Mouse (Mus musculus): ENCODE measurements around the gene Crip1.

Gene Crip1

DNA sequence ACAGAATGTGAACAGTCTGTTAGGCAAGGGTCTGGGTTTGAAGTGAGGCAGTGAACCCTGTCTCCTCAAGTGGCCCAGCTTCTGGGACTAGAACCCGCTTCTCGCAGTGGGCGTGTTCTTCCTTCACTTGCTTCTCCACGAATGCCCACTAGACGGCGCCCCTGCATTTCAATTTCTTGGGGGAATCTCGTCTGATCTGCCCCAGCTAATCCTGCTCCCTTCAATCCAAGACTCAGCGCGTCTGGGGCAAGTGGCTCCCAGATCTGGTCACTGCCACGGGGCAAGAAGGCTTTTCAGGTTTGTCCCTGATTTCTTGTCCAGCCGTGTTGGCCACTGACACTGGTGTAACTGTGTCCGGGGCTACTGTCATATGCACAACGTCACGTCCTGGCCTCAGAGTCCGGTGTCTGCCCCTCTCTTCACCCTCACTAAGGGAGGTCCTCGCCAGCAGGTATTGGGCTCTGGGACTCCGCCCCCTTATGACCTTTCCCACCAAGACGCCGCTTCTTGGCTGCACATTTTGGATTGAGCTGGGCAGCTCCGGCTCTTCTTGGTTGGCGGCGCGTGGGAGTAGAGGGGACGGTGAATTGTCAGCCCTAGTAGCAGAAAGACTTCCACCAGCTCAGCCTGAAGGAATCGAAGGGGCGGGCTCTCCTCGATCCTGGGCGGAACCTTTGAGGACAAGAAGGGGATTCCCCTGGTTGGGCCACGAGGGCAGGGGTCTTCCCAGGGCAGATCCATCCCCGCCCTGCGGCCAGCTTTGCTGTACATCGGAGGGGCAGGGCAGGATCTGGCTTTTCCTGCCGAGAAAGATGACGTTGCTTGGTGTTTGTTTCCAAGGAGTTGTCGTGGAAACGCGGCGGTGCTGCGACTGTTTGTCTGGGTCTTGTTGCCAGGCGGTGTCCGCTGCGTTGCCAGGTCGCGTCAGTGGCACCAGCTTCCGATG lies at the start of gene Crip1:
Crip1 (plus strand) TSS at position 205 of the 946 bp plus-strand sequence.
- DNase-seq (ENCODE audit: low spot score) = peak; percentile 73

DNA sequence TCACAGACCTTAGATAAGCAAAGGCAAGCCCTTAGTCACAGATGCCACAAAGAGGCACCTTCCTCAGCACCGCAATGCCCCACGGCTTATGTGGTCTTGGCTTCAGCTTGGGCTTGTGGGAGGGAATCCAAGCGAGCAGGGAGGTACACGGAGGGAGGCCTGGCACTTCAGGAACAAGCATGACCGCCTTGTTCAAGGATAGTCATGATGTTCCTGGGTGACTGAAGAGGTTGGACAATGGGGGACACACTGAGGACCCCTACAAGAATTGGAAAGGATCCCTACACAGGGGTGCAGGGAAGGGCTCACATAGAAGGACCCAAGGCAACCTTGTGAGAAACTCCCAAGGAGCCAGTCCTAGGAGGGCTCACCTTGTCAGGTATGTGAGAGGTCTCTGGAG lies 49.1 kb upstream of the Crip1 start:
- DNase-seq (ENCODE audit: low spot score) = no peak

- no peak for DNase-seq (ENCODE audit: low spot score)
These were observed 48.3 kb upstream of the Crip1 start, which contains the start of gene Mta1 for GRCm38 (mm10) chr12:113097749-113098281. Gene Mta1 (plus strand): TSS chr12:113098278.

DNA sequence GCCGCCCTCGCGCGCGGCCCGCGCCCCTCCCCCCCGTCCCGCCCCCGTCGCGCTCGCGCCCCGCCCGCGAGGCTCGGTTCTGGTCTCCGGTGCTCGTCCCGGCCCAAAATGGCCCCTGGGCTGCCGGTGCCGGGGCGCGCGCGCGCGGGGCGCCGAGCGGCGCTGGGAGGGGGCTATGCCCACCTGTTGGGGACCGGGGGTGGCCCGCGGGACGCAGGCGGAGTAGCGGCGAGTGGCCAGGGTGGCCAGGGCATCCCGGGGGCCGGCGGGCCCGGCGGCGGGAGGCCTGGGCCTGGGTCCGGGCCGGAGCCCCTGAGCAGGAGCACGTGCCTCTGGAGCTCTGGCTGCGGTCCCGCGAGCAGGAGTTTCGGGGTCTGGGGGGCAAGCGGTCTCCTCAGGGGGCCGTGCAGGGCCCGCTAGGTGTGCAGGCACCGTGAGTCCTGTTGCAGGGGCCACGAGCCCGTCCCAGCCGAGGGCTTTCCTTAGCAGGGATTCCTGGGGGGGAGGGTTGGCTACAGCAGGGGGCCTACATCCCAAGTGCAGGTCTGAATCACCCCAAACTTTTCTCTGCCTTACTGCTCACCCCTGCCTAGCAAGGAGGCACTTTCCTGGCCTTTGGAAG lies 47.5 kb upstream of the Crip1 start:
- DNase-seq (ENCODE audit: low spot score) = no peak

DNA sequence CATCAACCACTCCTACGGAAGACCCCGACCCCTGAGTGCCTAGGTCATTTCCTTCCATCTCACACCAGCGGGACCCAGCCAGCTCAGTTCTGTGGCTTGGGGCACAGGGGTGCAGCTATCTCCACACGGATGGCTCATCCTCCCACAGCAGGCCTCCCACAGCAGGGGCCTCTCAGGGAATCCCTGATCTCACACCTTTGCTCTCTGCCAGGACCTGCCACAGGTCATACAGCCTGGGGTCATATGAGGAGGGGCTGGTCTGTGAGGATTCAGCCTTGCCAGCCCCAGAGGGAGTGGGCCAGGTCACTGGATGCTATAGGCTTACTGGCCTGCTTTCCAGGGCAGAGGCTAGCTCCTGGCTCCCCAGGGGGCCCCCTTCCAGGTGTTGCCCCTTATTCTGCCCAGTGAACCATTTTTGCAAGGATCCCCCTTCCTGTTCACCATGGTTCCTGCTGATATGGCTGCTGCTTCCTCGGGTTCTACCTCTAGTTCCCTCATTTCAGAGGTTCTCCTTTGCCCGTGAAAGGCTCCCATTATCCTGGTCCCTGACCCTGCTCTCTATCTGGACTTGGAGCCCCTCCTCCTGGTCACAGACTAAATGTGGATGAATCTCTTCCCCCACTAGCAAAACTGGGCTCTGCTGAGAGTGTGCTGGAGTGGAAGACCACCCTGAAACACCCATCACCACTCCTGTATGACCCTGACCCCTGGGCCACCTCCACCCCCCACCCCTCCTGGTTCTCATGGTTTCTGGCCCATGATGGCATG lies 46.5 kb upstream of the Crip1 start:
- no peak for DNase-seq (ENCODE audit: low spot score)

- DNase-seq (ENCODE audit: low spot score) = no peak
These were observed 45.6 kb upstream of the Crip1 start for GRCm38 (mm10) chr12:113100448-113101076.

DNA sequence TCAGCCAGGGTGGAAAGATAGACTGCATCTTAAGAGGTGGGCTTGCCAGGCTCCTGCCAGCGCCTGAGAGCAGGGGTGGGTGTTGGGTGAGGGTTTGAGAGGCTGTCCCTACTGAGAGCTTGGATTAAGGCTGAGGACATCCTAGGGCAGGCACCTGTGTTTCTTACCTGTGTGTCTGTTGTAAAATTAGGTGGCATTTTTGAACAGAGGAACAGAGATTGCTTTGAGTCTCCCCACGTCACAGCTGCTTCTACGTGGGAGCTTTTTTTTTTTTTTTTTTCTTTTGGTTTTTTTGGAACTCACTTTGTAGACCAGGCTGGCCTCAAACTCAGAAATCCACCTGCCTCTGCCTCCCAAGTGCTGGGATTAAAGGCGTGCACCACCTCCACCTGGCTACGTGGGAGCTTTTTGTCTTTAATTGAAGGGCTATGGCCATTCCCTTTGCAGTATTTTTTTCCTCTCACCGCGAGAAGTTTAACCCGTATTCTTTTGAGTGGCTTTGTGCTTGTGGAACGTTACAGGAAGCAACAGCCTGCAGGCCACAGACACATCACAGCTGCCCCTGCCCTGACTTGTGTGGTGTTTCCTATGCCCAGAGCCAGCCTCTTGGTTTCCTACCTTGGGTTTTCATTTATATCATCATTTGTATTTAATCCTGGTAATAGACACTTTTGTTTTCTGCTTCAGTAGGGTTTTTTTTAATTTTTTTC lies 44.7 kb upstream of the Crip1 start:
- DNase-seq (ENCODE audit: low spot score) = no peak

GRCm38 (mm10) chr12:113102461-113102860 lies 43.7 kb upstream of the Crip1 start:
- DNase-seq (ENCODE audit: low spot score) = peak; percentile 59

DNA sequence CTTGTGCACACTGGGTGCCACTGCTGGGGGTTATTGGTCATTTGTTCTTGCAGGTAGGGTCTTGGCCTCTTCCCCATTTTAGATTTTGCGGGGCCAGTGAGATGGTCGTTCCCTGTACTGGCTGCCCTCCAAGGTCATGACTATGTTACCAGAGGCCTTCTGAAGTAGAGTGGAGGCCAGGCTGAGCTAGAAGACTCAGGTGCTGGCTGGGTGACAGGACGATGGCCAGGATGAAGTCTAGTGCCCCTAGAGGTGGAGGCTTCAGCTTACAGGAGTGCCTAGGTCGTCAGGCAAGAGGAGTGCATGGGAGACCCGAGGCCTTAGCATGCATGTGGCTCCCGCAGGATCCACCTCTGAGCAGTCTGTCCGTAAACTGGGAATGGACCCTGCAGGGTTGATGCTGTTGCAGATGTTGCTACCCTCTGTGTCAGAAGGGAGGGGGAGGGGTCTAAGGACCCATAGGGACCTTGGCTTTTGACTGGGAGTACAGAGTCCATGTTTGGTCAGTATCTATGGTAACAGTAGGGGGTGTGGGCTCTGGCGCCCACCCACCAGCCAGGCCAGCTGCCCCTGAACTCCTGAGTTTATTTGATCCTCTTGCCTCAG lies 42.2 kb upstream of the Crip1 start:
- no peak for DNase-seq (ENCODE audit: low spot score)

GRCm38 (mm10) chr12:113106386-113106785 lies 39.7 kb upstream of the Crip1 start:
- no peak for DNase-seq (ENCODE audit: low spot score)

DNA sequence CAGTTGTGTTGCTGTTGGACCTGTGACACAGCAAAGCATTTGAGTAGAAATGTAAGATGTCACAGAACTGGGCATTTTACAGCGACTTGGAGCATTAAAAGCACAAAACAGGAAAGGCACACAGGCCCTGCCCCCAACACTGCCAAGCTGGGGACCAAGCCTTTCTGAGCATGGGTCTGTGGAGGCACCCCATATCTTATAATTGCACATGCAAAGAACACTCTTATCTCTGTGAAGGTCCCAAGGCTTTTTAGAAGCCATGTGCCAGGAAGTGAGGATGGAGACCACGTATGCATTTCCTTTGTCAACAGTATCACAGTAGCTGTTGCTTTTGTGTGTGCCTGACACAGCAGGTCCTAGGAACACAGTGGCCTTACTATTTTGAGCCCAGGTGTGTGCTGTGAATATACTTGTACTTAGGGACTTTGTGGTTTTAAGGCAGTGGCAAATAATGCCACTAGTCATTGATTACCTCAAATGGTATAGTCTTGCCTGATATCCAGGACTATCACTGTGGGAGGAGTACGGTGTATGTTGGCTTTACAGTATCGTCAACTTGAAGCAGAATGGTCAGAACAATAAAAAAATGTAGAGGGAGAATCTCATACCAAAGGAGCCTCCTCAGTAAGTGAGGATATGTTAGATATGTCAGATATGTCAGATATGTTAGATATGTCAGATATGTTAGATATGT lies 38.5 kb upstream of the Crip1 start:
- peak; percentile 81 for DNase-seq (ENCODE audit: low spot score)

DNA sequence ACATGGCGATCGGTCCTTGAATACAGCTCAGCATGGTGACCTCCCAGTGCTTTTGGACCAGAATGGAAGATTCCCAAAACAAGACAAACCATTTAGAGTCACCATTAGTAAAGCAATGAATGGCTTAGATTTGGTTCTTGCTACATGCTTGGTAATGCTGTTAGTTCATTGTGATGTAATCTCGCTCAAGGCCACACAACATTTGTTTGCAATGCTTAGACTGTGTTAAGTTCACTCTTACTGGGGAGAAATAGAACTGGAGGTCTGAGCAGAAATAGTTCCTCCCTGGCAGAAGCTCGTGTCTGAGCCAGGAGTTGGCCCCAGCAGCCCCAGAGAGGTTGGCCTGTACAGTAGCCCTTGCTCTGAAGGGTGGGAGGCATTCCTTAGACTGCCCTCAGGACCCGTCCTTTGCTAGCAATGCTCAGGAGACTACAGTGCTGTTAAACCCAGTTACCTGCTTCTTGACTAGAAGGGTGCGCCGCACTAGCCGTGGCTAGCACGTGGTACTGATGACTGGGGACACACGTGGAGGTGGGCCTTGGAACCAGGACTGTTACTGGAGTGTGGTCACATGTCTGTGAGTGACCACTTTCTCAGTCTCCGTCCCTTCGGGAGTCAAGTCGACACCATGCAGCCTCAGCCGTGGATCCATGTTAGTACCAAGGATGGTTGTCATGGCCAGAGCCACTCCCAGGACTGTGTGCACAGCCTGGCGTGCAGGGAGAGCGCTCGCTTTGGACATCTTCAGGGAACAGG lies 37.4 kb upstream of the Crip1 start:
- no peak for DNase-seq (ENCODE audit: low spot score)

DNA sequence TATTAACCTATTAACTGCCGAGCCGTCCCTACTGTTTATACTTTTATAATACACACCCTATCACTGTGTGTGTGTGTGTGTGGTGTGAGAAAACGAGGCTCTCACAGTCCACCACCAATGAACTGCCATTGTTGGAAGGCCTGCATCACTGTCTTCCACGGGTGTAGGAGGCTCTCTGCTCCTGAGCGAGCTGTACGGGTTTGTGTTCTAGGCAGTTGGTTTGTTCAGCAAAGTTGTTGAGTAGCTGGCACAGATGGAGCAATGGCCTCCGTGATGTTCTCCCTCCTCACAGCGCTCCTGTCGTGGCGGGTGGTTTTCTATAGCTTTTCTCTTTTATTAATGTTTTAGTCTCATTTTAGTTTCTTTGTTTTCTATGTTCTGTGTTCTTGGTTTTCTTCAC lies 36.3 kb upstream of the Crip1 start:
- no peak for DNase-seq (ENCODE audit: low spot score)

DNA sequence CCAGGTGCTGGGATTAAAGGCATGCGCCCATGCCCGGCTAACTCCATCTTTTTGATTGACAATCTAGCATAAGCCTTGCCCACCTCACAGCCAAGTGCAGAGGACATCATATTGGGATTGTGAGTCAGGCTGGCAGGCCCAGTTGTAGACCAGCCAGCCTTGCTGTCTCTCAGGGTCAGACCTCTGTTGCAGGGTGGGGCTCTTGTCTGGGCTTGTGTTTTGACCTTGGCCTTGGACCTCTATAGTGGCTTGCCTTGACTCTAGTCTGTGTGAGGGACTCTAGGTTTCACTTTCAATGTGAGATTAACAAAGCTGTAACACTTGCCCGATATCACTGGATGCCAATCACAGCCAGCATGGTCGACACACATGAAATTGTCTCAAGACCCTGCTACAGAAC lies 32.0 kb upstream of the Crip1 start:
- DNase-seq (ENCODE audit: low spot score) = no peak

DNA sequence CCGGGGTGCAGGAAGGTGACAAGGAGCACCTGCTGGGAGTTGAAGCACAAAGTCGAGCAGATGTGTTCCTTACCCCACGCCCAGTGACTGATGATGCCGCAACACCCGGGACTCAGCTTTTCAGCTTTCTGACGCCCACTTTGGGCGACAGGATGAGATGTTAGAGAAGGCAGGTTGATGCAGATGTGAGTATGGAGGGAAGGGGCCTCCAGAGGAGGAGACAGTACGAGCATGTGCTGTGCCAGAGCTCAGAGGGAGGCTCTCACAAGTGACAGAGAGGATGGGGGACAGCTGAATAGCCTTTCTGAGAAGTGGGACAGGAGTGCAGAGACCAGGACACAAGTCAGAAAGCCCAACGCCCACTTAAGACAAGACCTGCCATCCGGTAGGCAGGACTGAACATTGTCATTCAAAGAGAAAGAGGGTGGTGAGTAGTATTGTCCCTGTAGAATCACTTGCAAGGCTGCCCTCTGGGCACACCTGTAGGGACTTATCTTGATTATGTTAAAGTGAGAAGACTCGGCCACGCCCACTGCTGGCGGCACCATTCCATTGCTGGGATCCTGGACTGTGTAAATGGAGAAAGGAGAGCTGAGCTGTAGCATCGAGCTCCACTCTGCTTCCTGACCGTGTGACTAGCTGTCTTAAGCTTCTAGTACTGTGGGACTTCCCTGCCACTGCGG lies 31.1 kb upstream of the Crip1 start:
- no peak for DNase-seq (ENCODE audit: low spot score)

- peak; percentile 82 for DNase-seq (ENCODE audit: low spot score)
These were observed 26.4 kb upstream of the Crip1 start for GRCm38 (mm10) chr12:113119516-113120410.

DNA sequence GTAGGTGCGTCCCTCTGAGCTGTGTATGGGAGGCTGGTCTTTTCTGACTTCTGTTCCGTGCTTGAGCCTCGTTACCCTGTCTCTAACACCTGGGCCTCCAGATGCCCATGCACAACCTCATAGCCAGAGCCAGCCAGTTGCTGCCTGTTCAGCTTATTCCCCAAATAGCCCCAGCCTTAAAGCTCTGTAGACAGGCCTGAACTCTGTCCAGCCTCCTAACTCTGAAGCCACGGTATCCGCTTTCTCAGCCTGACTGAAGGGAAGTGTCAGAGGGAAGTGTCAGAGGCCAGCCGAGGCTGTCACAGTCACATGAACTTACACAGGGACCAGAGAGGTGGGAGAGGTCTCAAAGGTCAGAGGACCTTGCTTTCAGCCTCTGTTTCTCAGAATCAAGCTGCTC lies 21.4 kb upstream of the Crip1 start:
- no peak for DNase-seq (ENCODE audit: low spot score)

DNA sequence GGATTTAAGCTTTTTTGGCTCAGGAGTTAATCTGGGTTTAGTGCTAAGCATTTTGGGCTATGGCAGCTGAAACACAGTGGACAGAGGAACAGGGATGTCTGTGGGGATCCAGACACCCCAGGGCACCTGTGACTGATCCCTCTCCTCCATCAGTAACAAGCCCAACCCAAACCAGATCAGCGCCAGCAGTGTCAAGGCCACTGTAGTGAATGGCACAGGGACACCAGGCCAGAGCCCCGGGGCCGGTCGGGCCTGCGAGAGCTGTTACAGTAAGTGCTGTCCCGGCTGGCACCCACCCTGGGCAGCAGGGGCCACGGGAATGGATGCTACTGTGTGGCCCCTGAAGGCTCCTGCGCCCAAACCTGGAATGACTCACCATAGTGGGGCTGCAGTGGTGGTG lies 15.4 kb upstream of the Crip1 start:
- DNase-seq (ENCODE audit: low spot score) = no peak

All from c-Kit-positive CD71-positive TER-119-positive erythroid progenitor cells, embryonic 14.5 days (primary cell).